Mouse (Mus musculus) liver, adult 2 months (tissue): ENCODE results near the gene Olfr1428. TPM values are rescaled to one million over a fixed set of nuclear protein-coding genes. Genes with fewer than 3 reads are reported as not detected.
"Not testable (repeated sequence)": the region's sequence is repeated elsewhere in the genome, so short reads cannot be mapped to it uniquely, and the experiment has no call there.

Experiments
- DNase-seq: peaks from one replicate; pipeline ENCODE4 v3.0.0-alpha.2; 2011; ENCODE audit warnings: low read depth, low spot score; ENCODE audit errors: extremely low read depth
- H3K27ac ChIP-seq: fragments of 200-500 bp; replicated peaks from 2 replicates; pipeline ENCODE4 v1.5.1; 2012; ENCODE audit warnings: low read depth, mild to moderate bottlenecking, control low read depth, inconsistent platforms, low read length; ENCODE audit not compliant: insufficient read depth
- H3K27me3 ChIP-seq: fragments of 200-500 bp; 2 replicates; pipeline ENCODE4 v1.6.1; 2012; ENCODE audit warnings: mild to moderate bottlenecking, moderate library complexity, low read length, inconsistent platforms; ENCODE audit not compliant: control insufficient read depth, insufficient read depth
- H3K36me3 ChIP-seq: fragments of 200-500 bp; 2 replicates; pipeline ENCODE4 v1.6.1; 2012; ENCODE audit warnings: low read length, inconsistent platforms; ENCODE audit not compliant: control insufficient read depth, insufficient read depth
- H3K4me1 ChIP-seq: fragments of 200-500 bp; 2 replicates; pipeline ENCODE4 v1.6.1; 2011; ENCODE audit warnings: low read length; ENCODE audit not compliant: control insufficient read depth, insufficient read depth
- H3K4me3 ChIP-seq: fragments of 200-500 bp; 2 replicates; pipeline ENCODE4 v1.5.1; 2011; ENCODE audit warnings: low read depth, mild to moderate bottlenecking, control low read depth, low read length, moderate library complexity; ENCODE audit not compliant: insufficient read depth
- H3K79me2 ChIP-seq: fragments of 200-500 bp; 2 replicates; pipeline ENCODE4 v1.6.1; 2012; ENCODE audit warnings: inconsistent platforms, mild to moderate bottlenecking, low read length, moderate library complexity; ENCODE audit not compliant: control insufficient read depth, insufficient read depth
- H3K9ac ChIP-seq: fragments of 200-500 bp; 2 replicates; pipeline ENCODE4 v1.6.1; 2012; ENCODE audit warnings: low read depth, mild to moderate bottlenecking, control low read depth, inconsistent platforms, low read length
- CTCF ChIP-seq: fragments of 200-500 bp; IDR thresholded peaks from 2 replicates; pipeline ENCODE4 v1.5.1; 2011; ENCODE audit warnings: low read depth, low read length, control low read depth
- POLR2A ChIP-seq: fragments of 200-500 bp; IDR thresholded peaks from 2 replicates; pipeline ENCODE4 v1.6.1; 2011; ENCODE audit warnings: low read length, control low read depth; ENCODE audit not compliant: insufficient read depth; ENCODE audit errors: extremely low read depth
- WGBS: fragments of 180-500 bp; shearing (Covaris S2); methylation state at CpG from one replicate; pipeline ENCODE4 v1.1.7; 2018; 5-methylcytosine and 5-hydroxymethylcytosine counted together
- polyA plus RNA-seq: library from polyadenylated mRNA; depleted of rRNA; stranded (reverse); fragments of >200 nt; gene quantifications from 2 replicates; pipeline ENCODE4 v1.2.3, GENCODE M21; 2012
- total RNA-seq: library from RNA; depleted of rRNA; stranded (reverse); fragments of >200 nt; gene quantifications from 2 replicates; pipeline ENCODE4 v1.2.3, GENCODE M21; 2014

Gene Olfr1428
- total and polyA plus RNA-seq, 2 experiments = not detected

DNA sequence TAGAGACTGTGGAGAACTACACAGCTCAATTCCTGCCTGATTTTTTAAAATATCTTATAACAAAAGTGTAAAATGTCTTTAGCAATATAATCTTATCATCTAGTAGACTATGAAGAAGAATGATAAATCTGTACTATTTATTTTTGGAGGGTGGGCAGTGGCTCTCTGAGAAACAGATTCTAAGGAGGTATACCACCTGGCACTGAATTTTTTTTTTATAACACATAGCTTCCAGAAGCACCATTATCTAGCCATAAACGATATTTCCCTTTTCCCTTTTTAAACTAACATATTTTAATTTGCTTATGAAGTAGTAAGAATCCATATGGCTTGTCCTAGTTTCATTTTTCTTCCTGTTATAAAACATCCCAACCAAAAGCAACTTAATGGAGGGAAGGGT, 11.2 kb downstream of the Olfr1428 start:
- Histone ChIP-seq H3K36me3 (no peaks in the 10 kb centered on the region), H3K4me3 (no peak overlapping the region), H3K79me2 (no peaks in the 10 kb centered on the region), H3K27me3 (no peaks in the 10 kb centered on the region), H3K27ac (no peak overlapping the region), H3K9ac (no peak overlapping the region), H3K4me1 (no peaks in the 10 kb centered on the region)
- no peak for DNase-seq
- TF ChIP-seq CTCF (no peak), POLR2A (no peak)
- 45% methylated on average over 1 of the region's 1 CpGs for WGBS

DNA sequence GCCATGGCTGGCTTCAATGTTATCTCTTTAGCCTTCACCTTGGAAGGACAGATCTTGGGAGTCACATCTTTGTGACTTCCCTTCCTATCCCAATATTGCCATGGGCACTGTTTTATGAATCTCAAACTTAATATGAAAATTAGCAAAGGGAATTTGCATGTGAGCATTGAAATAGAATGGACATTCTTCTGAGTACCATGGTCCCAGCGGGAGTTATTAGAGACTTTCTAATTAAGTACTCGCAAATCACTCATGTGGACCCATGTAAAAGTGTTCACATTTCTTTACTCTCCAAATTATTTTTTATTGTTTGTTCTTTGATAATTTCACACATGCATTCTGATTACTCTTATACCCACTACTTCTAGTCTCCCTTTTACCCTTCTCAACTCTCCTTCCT, 12.5 kb downstream of the Olfr1428 start, which contains the start of gene Olfr1427:
Gene Olfr1427, minus strand, starts transcription at position 101 of the 400 bp plus-strand sequence.
- H3K4me1 ChIP-seq = no peaks in the 10 kb centered on the region
- no peaks in the 10 kb centered on the region for H3K79me2 ChIP-seq
- TF ChIP-seq POLR2A = no peak
- no peak for TF ChIP-seq CTCF
- no peak for DNase-seq
- no peaks in the 10 kb centered on the region for H3K27me3 ChIP-seq
- WGBS = 94% methylated on average over 2 of the region's 2 CpGs
- no peaks in the 10 kb centered on the region for H3K36me3 ChIP-seq
- no peak within 1 kb of the TSS for H3K9ac ChIP-seq
- no peak within 1 kb of the TSS for H3K4me3 ChIP-seq
- no peak within 1 kb of the TSS for H3K27ac ChIP-seq

DNA sequence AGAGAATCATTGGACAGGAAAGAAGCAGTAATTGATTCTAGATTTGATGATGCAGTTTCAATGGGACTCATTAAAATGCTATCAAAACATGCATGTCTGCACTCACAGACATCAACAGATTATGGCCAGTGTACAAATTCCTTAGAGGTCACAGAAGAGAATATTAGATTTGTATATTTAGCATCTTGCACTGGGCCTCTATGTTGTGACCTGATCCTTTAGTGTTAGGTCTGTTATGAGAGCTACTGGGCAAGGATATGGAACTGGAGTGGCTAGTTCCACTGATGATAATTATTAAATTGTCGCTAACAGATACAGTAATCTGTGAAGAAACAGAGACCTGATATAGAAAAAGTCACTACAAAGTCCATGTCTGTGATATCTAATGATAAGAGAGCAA, 23.8 kb downstream of the Olfr1428 start, which contains the start of gene Olfr1426:
Gene Olfr1426, minus strand, starts transcription at position 101 of the 400 bp plus-strand sequence.
- Histone ChIP-seq H3K9ac (no peak within 1 kb of the TSS), H3K27me3 (no peaks in the 10 kb centered on the region), H3K27ac (no peak within 1 kb of the TSS), H3K4me3 (no peak within 1 kb of the TSS), H3K4me1 (no peaks in the 10 kb centered on the region), H3K36me3 (no peaks in the 10 kb centered on the region), H3K79me2 (no peaks in the 10 kb centered on the region)
- WGBS = 76% methylated on average over 1 of the region's 1 CpGs
- DNase-seq = no peak
- TF ChIP-seq POLR2A (no peak), CTCF (no peak)

DNA sequence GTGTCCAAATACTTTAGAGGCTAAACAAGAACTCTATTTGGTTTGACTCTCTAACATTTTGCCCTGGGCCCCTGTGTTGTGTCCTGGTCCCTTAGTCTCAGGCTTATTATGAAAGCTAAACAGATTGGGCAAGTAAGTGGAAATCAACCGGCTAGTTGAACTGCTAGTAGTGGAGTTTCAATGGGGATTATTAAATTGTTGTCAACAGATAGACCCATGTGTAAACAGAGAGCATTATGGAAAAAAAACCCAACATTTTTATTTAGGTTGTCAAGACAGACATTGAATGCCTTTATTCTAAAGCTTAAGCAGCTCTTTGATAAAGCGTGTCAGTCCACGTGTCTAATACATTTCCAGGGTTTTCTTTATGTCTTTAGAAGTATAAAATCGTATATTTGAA, 38.1 kb downstream of the Olfr1428 start, which contains the start of gene Olfr1425:
Gene Olfr1425, minus strand, starts transcription at position 101 of the 400 bp plus-strand sequence.
- not testable (repeated sequence) for H3K36me3 ChIP-seq, H3K9ac ChIP-seq, DNase-seq, H3K4me3 ChIP-seq, H3K79me2 ChIP-seq, H3K27me3 ChIP-seq, H3K27ac ChIP-seq, H3K4me1 ChIP-seq
- WGBS = 84% methylated on average over 4 of the region's 4 CpGs

DNA sequence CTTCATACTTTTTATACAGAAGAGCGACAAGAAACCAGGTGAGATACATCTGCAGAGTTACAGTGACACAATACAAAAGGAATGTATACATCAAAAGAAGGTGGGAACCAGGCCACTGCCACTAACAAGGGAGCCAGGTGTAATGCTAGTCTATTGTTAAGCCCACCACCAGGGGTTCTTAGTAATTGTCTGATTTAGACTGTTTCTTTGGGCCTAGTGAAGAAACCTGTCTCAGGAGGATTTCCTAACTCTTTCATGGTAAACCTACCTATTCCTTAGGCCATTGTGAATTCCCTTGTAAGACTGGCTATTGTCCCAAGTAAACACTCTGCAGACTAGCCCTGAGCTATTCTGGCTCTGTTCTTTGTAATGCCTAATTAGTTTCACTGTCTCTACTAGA, 46.2 kb downstream of the Olfr1428 start:
- H3K79me2 ChIP-seq, H3K9ac ChIP-seq, H3K27me3 ChIP-seq, H3K4me3 ChIP-seq, H3K4me1 ChIP-seq, H3K36me3 ChIP-seq, DNase-seq, H3K27ac ChIP-seq: not testable (repeated sequence)
- 83% methylated on average over 1 of the region's 1 CpGs for WGBS

DNA sequence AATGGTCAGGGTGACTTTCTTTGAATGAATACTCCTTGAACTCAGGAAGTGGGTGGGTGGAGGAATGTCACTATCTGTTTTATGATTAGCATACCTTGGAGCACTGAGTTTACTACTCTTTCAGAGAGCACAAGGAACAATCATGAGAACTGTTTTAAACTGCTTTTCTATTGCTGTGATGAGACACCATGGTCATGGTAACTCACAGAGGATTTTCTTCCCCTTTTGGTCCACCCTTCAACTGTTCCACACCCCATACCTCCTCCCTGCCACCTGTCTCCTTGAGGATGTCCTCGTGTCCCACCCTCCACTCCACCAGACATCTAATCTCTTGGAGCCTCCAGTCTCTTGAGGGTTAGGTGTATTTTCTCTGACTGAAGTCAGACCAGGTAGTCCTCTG, 47.9 kb downstream of the Olfr1428 start:
- H3K27ac ChIP-seq, H3K36me3 ChIP-seq, H3K9ac ChIP-seq, H3K79me2 ChIP-seq, H3K4me1 ChIP-seq, DNase-seq, H3K27me3 ChIP-seq, H3K4me3 ChIP-seq: not testable (repeated sequence)
- WGBS = 50% methylated on average over 1 of the region's 1 CpGs

DNA sequence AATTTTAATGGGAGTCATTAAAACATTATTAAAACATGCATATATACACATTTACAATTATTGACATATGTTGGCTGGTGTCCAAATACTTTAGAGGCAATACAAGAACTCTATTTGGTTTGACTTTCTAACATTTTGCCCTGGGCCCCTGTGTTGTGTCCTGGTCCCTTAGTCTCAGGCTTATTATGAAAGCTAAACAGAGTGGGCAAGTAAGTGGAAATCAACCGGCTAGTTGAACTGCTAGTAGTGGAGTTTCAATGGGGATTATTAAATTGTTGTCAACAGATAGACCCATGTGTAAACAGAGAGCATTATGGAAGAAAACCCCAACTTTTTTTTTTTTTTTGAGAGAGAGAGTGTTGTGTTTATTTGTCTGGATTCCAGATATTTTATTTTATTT, 53.1 kb downstream of the Olfr1428 start, which contains the start of gene Olfr1424:
Gene Olfr1424, minus strand, starts transcription at position 101 of the 400 bp plus-strand sequence.
- WGBS = 96% methylated on average over 1 of the region's 1 CpGs
- not testable (repeated sequence) for H3K27ac ChIP-seq

More for the DNA sequence above, 53.1 kb downstream of the Olfr1428 start, which contains the start of gene Olfr1424:
- H3K4me1 ChIP-seq, H3K4me3 ChIP-seq, H3K27me3 ChIP-seq, DNase-seq, H3K36me3 ChIP-seq, H3K9ac ChIP-seq, H3K79me2 ChIP-seq: not testable (repeated sequence)
